Mouse (Mus musculus) neural tube, embryonic 14.5 days (tissue): Measurements from ENCODE around the gene Hoxa6. TPM values are rescaled to one million over a fixed set of nuclear protein-coding genes. Genes with fewer than 3 reads are reported as not detected.

Source experiments
- ATAC-seq: fragments of 200-750 bp; cut with Nextera tagmentation; 2 replicates; pipeline ENCODE4 v1.8.0; 2017; ENCODE audit warnings: low read depth, mild to moderate bottlenecking, moderate TSS enrichment, moderate library complexity
- H3K27ac ChIP-seq: fragments of 300-500 bp; sonication (generic); 2 replicates; pipeline ENCODE4 v1.5.1; 2014; ENCODE audit warnings: low read depth, mild to moderate bottlenecking, control low read depth, low read length, moderate library complexity, mixed read lengths
- H3K27me3 ChIP-seq: fragments of 300-500 bp; sonication (generic); 2 replicates; pipeline ENCODE4 v1.6.1; 2014; ENCODE audit warnings: low read length; ENCODE audit not compliant: control insufficient read depth, insufficient read depth
- H3K36me3 ChIP-seq: fragments of 300-500 bp; sonication (generic); 2 replicates; pipeline ENCODE4 v1.6.1; 2014; ENCODE audit warnings: low read length, mixed read lengths; ENCODE audit not compliant: control insufficient read depth, insufficient read depth
- H3K4me1 ChIP-seq: fragments of 300-500 bp; sonication (generic); 2 replicates; pipeline ENCODE4 v1.6.1; 2014; ENCODE audit warnings: low read length; ENCODE audit not compliant: control insufficient read depth, insufficient read depth
- H3K4me2 ChIP-seq: fragments of 300-500 bp; sonication (generic); 2 replicates; pipeline ENCODE4 v1.6.1; 2014; ENCODE audit warnings: mild to moderate bottlenecking, low read depth, low read length, control low read depth
- H3K4me3 ChIP-seq: fragments of 300-500 bp; sonication (generic); 2 replicates; pipeline ENCODE4 v1.5.1; 2014; ENCODE audit warnings: low read depth, low read length, control low read depth, mixed read lengths
- H3K9ac ChIP-seq: fragments of 300-500 bp; sonication (generic); replicated peaks from 2 replicates; pipeline ENCODE4 v1.6.1; 2014; ENCODE audit warnings: low read depth, mild to moderate bottlenecking, control low read depth, low read length, mixed read lengths
- H3K9me3 ChIP-seq: fragments of 300-500 bp; sonication (generic); 2 replicates; pipeline ENCODE4 v1.6.1; 2016; ENCODE audit warnings: low read length; ENCODE audit not compliant: control insufficient read depth
- WGBS: fragments of 180-500 bp; shearing (Covaris S2); extraction: QIAGEN DNeasy Blood & Tissue Kit; methylation state at CpG from one replicate; pipeline ENCODE4 v1.1.7; 2014; 5-methylcytosine and 5-hydroxymethylcytosine counted together
- polyA plus RNA-seq: library from polyadenylated mRNA; unstranded; fragments of >200 nt; fragmentation: Nextera tagmentation; extraction: Ambion mirVana; gene quantifications from 2 replicates; pipeline ENCODE4 v1.2.1, GENCODE M21; 2014

The Hoxa6 gene
- polyA plus RNA-seq, 1 experiment from 2014 or later, result 10.1 TPM

DNA sequence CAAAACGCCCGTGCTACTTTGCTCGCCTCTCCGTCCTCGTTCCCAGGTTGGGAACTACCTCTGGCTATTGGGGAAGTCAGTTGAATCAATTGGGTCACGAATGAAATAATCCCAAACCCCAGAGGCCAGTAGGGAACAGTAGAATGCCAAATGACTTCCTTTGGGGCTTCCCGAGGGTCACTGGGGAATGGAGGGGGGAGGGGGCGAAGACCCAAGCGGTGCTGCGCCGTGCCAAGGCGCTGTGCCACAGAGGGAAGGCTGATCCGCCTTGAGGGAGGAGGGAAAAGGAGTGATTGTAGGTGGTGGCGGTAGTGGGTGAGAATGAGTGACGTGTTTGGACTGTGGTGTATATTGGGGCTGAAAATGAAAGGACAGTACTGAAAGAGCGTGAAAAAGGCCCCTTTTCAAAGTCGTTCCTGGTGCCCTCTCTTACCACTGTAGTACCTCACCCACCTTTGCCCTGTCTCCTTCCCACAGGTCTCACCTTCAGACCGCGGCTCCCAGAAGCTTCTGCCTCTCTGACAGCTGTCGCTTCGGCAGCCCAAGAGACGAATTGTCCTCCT is 4.1 kb upstream of the Hoxa6 start:
- WGBS, result 1% methylated on average over 22 of the region's 22 CpGs
- peaks cover 27% of the 10 kb centered on the region for H3K4me1 ChIP-seq
- ATAC-seq, result peak; percentile 20; the same call in 1 of the 2 replicates
- no peaks in the 10 kb centered on the region for H3K27me3 ChIP-seq
- no peaks in the 10 kb centered on the region for H3K36me3 ChIP-seq
- H3K4me2 ChIP-seq, result peak overlapping the region; percentile 99
- peak overlapping the region; percentile 98 for H3K9ac ChIP-seq
- peak overlapping the region; percentile 88 for H3K4me3 ChIP-seq
- peak overlapping the region; percentile 99 for H3K27ac ChIP-seq
- no peaks in the 10 kb centered on the region for H3K9me3 ChIP-seq

DNA sequence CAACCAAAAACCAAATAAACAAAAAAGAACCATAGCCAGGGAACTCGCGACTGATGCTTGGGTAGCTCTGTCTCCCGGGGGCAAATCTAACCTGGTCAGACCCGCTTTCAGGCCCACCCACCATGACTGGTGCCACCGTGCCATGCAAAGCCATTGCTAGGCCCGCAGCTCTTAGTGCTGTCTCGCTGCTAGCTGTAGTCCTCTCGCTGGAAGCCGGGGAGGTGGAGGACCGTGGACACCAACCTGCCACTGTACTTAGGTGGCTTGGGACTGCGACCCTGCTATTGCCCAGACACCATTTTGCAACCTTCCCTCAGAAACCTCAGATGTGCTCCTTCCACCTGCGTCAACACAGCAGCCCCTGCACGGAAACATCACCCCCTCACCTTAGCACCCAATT is 3.4 kb upstream of the Hoxa6 start:
- H3K4me1 ChIP-seq, result peaks cover 34% of the 10 kb centered on the region
- peak overlapping the region; percentile 99 for H3K27ac ChIP-seq
- peak overlapping the region; percentile 98 for H3K9ac ChIP-seq
- H3K9me3 ChIP-seq, result no peaks in the 10 kb centered on the region
- no peak for ATAC-seq
- peak overlapping the region; percentile 88 for H3K4me3 ChIP-seq
- no peaks in the 10 kb centered on the region for H3K27me3 ChIP-seq
- H3K4me2 ChIP-seq, result peak overlapping the region; percentile 99
- 2% methylated on average over 13 of the region's 13 CpGs for WGBS
- no peaks in the 10 kb centered on the region; the same call in 1 of the 2 replicates for H3K36me3 ChIP-seq

DNA sequence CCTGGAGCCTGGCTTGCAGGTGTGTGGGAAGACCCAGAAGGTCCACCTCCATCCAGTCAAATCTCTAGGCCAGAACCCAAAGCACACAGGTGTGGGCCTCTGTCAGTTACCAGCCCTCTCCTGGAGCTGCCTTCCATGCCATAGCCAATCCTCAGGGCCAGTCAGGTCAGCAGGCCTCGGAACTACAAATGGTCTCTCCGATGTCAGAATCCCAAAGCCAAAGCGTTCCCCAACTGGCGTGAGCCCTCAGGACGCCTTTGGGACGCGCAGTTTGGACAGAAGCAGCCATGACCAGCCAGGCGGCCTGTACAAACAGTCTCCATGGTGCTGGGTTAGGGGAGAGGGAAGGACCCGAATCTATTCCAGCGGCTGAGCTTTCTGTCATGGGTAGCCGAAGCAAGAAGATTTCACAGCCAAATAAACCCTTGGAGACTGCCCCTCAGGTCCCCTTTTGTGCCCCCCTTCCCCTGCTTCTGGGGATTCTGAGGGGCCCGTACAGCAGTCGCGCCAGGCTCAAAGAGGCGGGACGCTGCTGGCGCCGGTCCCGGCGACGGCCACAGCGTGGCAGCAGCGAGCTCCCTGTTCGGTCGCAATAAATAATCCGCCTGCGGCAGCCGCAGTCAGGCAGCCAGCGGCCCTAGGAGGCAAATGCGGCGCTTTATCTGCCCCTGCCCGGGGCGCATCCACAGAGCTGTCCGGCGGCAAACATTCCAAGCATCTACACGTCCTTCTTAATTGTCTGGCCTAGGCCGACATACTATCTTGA is 2.8 kb upstream of the Hoxa6 start:
- ATAC-seq, result peak; percentile 33
- H3K9me3 ChIP-seq, result no peaks in the 10 kb centered on the region
- peaks cover 4% of the 10 kb centered on the region; the same call in 1 of the 2 replicates for H3K36me3 ChIP-seq
- H3K4me3 ChIP-seq, result peak overlapping the region; percentile 88
- peak overlapping the region; percentile 98 for H3K9ac ChIP-seq
- H3K4me2 ChIP-seq, result peak overlapping the region; percentile 99
- under 1% methylated on average over 37 of the region's 37 CpGs for WGBS
- no peaks in the 10 kb centered on the region for H3K27me3 ChIP-seq
- peaks cover 40% of the 10 kb centered on the region for H3K4me1 ChIP-seq
- peak overlapping the region; percentile 99 for H3K27ac ChIP-seq

- peaks cover 49% of the 10 kb centered on the region for H3K4me1 ChIP-seq
- H3K36me3 ChIP-seq, result peaks cover 19% of the 10 kb centered on the region; the same call in 1 of the 2 replicates
- no peak for ATAC-seq
- H3K9ac ChIP-seq, result peak overlapping the region; percentile 98
- peak overlapping the region; percentile 99 for H3K4me2 ChIP-seq
- H3K4me3 ChIP-seq, result peak overlapping the region; percentile 88
- H3K27me3 ChIP-seq, result no peaks in the 10 kb centered on the region
- H3K27ac ChIP-seq, result peak overlapping the region; percentile 92
- H3K9me3 ChIP-seq, result no peaks in the 10 kb centered on the region
- WGBS, result 4% methylated on average over 12 of the region's 12 CpGs
Observed at GRCm38 (mm10) chr6:52209685-52210046, 1.1 kb upstream of the Hoxa6 start.

DNA sequence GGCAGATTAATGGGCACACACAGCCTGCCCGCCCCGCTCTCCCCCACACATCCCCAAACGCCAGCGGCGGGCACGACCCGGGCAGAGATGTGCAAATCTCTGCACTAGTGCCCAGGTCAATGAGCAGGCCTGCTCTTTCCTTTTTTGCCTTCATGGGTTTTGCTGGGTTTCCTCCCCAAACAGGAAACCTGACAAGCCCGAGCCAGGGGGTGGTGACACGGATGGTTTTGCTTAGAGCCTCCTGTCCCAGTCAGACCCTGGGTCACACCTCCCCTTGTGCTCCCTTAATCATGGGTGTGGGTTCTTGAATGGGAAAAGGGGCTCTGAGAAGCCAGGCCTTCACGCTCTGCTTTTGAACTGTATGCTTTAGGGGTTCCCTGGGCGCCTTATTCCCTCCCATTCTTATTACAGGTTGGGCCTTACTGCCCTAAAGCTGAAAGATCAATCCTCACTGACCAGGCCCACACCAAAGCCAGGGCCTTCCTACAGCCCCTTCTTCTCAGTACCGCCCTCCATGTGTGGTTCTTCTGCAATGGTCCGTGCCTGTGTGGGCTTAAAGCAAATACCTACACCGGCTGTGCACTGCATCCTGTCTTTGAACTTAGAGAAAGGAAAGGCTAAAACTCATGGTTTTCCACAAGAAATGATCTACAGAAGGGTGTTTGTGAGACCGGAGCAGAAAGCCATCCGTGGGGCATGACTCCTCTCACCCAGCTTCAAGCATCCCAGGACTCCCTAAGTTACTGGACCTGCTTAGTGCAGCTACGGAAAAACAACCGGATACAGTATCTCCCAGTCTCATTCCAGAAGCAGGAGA is 554 bp upstream of the Hoxa6 start:
- Histone ChIP-seq H3K27me3 (no peaks in the 10 kb centered on the region), H3K36me3 (peaks cover 19% of the 10 kb centered on the region; the same call in 1 of the 2 replicates), H3K4me2 (peak overlapping the region; percentile 99), H3K9me3 (no peaks in the 10 kb centered on the region), H3K4me1 (peaks cover 49% of the 10 kb centered on the region), H3K4me3 (peak overlapping the region; percentile 88), H3K27ac (peak overlapping the region; percentile 92), H3K9ac (peak overlapping the region; percentile 98)
- no peak for ATAC-seq
- WGBS, result 2% methylated on average over 18 of the region's 18 CpGs

DNA sequence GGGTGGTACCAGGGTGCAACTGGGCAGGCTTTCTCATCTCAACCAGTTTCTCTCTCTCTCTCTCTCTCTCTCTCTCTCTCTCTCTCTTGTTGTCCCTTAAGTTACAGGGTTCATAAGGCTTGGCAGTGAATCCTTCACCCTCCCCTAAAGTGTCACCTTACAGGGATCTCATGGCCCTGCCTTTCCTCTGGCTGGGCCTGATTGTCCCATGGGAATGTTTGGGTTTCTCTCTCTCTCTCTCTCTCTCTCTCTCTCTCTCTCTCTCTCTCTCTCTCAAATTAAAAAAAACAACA is 892 bp downstream of the Hoxa6 start:
- ATAC-seq, result no peak
- Histone ChIP-seq H3K4me3 (peak overlapping the region; percentile 88), H3K9me3 (no peaks in the 10 kb centered on the region), H3K4me2 (peak overlapping the region; percentile 99), H3K27ac (peak overlapping the region; percentile 92), H3K9ac (peak overlapping the region; percentile 98), H3K27me3 (no peaks in the 10 kb centered on the region), H3K36me3 (peaks cover 33% of the 10 kb centered on the region), H3K4me1 (peaks cover 64% of the 10 kb centered on the region)

DNA sequence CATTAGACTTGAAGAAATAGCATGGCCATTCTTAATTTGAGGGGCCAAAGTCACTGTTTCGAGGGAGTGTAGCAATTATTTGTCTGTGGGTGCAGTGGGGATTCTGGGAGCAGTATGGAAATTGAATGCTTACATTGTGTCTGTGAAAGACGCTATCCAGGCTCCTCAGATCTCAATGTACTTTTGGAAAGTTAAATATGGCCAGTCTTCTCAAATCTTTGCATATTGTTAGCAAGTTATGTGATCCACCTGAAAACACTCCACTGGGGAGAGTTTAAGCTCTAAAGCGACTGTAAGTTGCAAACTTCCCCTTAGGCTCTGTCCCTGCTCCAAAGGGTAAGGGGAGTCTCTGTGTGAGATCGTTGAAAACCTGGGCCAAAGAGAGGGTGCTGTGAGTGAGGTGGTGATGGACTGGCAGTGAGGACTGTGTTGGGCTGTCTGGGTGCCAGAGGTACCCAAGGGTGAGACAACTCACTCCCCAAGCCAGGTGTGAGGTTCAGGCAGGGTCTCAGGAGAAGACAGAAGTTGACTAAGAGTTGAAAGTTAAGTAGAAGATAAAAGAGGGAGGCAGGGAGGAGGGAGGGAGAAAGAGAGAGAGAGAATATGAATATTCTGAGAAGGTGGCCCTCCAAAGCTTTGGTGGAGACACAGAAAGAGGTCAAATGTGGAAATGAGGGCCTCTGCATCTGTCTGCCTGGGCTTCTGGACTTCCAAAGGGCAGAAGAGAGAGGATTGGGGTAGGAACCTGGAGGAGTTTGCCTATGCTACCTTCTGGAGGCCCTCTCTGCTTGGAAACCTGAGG is 1.4 kb downstream of the Hoxa6 start:
- no peak for ATAC-seq
- peak overlapping the region; percentile 98 for H3K9ac ChIP-seq

DNA sequence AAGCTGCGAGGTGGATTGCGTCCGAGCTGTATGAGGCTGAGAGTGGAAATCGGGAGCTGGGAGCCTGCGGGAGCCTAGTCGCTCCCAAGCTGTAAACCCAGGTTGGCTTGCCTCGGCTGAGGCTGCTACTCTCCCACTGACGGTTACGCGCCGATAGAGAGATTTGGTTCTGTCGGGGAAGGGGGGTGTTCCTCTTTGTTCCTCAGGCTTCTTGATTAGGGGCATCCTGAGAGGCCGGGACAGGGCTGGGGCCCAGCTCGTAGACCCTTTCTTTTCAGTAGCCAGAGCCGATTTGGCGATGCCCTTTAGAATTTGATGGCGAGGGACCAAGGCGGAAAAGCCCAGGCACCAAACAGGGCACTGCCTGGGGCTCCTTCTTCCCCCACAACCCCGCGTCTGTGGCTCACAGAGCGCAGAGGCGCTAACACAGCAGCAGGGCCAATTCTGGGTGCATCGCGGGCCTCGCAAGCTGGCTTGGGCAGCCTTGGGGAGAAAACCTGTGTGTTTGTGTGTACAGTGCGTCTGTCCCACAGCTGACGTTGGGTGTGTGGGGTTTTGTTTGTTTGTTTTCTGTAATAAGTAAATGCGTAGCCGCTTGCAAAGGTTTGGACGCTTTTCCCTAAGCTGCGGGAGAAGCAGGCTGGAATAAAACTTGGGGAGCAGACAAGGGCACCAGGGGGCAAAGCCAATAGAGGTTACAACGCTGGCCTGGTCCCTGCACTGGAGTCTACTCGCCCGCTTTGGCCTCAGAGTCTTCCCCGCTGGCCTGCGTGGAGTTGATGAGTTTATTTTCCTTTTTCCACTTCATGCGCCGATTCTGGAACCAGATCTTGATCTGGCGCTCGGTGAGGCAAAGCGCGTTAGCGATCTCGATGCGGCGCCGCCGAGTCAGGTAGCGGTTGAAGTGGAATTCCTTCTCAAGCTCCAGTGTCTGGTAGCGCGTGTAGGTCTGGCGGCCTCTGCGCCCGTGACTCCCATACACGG is 2.6 kb downstream of the Hoxa6 start:
- WGBS, result 2% methylated on average over 55 of the region's 55 CpGs
- H3K9ac ChIP-seq, result peak overlapping the region; percentile 98
- peak overlapping the region; percentile 88 for H3K4me3 ChIP-seq
- H3K27ac ChIP-seq, result peak overlapping the region; percentile 92
- no peaks in the 10 kb centered on the region for H3K27me3 ChIP-seq
- ATAC-seq, result no peak
- peak overlapping the region; percentile 99 for H3K4me2 ChIP-seq
- H3K9me3 ChIP-seq, result no peaks in the 10 kb centered on the region
- peaks cover 80% of the 10 kb centered on the region for H3K4me1 ChIP-seq
- H3K36me3 ChIP-seq, result peaks cover 46% of the 10 kb centered on the region

More for the DNA sequence above, 1.4 kb downstream of the Hoxa6 start:
- peak overlapping the region; percentile 99 for H3K4me2 ChIP-seq
- peak overlapping the region; percentile 88 for H3K4me3 ChIP-seq
- peaks cover 37% of the 10 kb centered on the region for H3K36me3 ChIP-seq
- H3K27ac ChIP-seq, result peak overlapping the region; percentile 92
- H3K4me1 ChIP-seq, result peaks cover 68% of the 10 kb centered on the region
- 8% methylated on average over 4 of the region's 4 CpGs for WGBS
- no peaks in the 10 kb centered on the region for H3K9me3 ChIP-seq
- no peaks in the 10 kb centered on the region for H3K27me3 ChIP-seq
